Mouse (Mus musculus): ENCODE results near the gene Pla2g4e.
"Not testable (repeated sequence)": the region's sequence is repeated elsewhere in the genome, so short reads cannot be mapped to it uniquely, and the experiment has no call there.

Pla2g4e gene

GRCm38 (mm10) chr2:120244679-120245420 lies at the start of gene Pla2g4e:
TSS of gene Pla2g4e (minus strand) at chr2:120245335.
- DNase-seq (ENCODE audit: low spot score), result no peak

- DNase-seq (ENCODE audit: low spot score), result no peak
Measured at GRCm38 (mm10) chr2:120291471-120292078, 46.4 kb upstream of the Pla2g4e start.

GRCm38 (mm10) chr2:120288995-120289394 lies 43.9 kb upstream of the Pla2g4e start, which contains the start of gene Pla2g4d:
TSS of gene Pla2g4d (minus strand) at chr2:120289197.
- DNase-seq (ENCODE audit: low spot score), result no peak

- no peak for DNase-seq (ENCODE audit: low spot score)
Measured at GRCm38 (mm10) chr2:120288401-120288800, 43.3 kb upstream of the Pla2g4e start.

GRCm38 (mm10) chr2:120285639-120286038 lies 40.5 kb upstream of the Pla2g4e start:
- DNase-seq (ENCODE audit: low spot score), result no peak

- DNase-seq (ENCODE audit: low spot score), result no peak
Measured at GRCm38 (mm10) chr2:120284705-120285104, 39.6 kb upstream of the Pla2g4e start.

GRCm38 (mm10) chr2:120284094-120284493 lies 39.0 kb upstream of the Pla2g4e start:
- no peak for DNase-seq (ENCODE audit: low spot score)

GRCm38 (mm10) chr2:120283550-120283949 lies 38.4 kb upstream of the Pla2g4e start:
- DNase-seq (ENCODE audit: low spot score), result no peak

- no peak for DNase-seq (ENCODE audit: low spot score)
Measured at GRCm38 (mm10) chr2:120281221-120281620, 36.1 kb upstream of the Pla2g4e start.

- DNase-seq (ENCODE audit: low spot score), result peak; percentile 35
Measured at GRCm38 (mm10) chr2:120279961-120280360, 34.8 kb upstream of the Pla2g4e start.

GRCm38 (mm10) chr2:120276951-120277350 lies 31.8 kb upstream of the Pla2g4e start:
- no peak for DNase-seq (ENCODE audit: low spot score)

GRCm38 (mm10) chr2:120268635-120269034 lies 23.5 kb upstream of the Pla2g4e start:
- no peak for DNase-seq (ENCODE audit: low spot score)

GRCm38 (mm10) chr2:120265523-120265922 lies 20.4 kb upstream of the Pla2g4e start:
- no peak for DNase-seq (ENCODE audit: low spot score)

- no peak for DNase-seq (ENCODE audit: low spot score)
Measured at GRCm38 (mm10) chr2:120264858-120265257, 19.7 kb upstream of the Pla2g4e start.

GRCm38 (mm10) chr2:120262876-120263275 lies 17.7 kb upstream of the Pla2g4e start:
- DNase-seq (ENCODE audit: low spot score), result no peak

- no peak for DNase-seq (ENCODE audit: low spot score)
Measured at GRCm38 (mm10) chr2:120261346-120261745, 16.2 kb upstream of the Pla2g4e start.

GRCm38 (mm10) chr2:120256259-120256658 lies 11.1 kb upstream of the Pla2g4e start:
- DNase-seq (ENCODE audit: low spot score), result no peak

GRCm38 (mm10) chr2:120252644-120253043 lies 7.5 kb upstream of the Pla2g4e start:
- DNase-seq (ENCODE audit: low spot score), result no peak

GRCm38 (mm10) chr2:120245421-120246016 lies 384 bp upstream of the Pla2g4e start:
- DNase-seq (ENCODE audit: low spot score), result no peak

- DNase-seq (ENCODE audit: low spot score), result no peak
Measured at GRCm38 (mm10) chr2:120243995-120244394, 1.1 kb downstream of the Pla2g4e start.

- no peak for DNase-seq (ENCODE audit: low spot score)
Measured at GRCm38 (mm10) chr2:120242791-120243467, 2.2 kb downstream of the Pla2g4e start.

- DNase-seq (ENCODE audit: low spot score), result not testable (repeated sequence)
Measured at GRCm38 (mm10) chr2:120238733-120239132, 6.4 kb downstream of the Pla2g4e start.

GRCm38 (mm10) chr2:120237784-120238183 lies 7.4 kb downstream of the Pla2g4e start:
- no peak for DNase-seq (ENCODE audit: low spot score)
